Mouse (Mus musculus) heart, embryonic 12.5 days (tissue): ENCODE data around the gene Col6a5. TPM values are rescaled to one million over a fixed set of nuclear protein-coding genes. Genes with fewer than 3 reads are reported as not detected.

Experiments
- ATAC-seq: fragments of 200-750 bp; cut with Nextera tagmentation; 2 replicates; pipeline ENCODE4 v1.8.0; 2017; ENCODE audit warnings: moderate TSS enrichment, moderate library complexity; ENCODE audit not compliant: insufficient number of reproducible peaks, low FRiP score
- H3K27ac ChIP-seq: fragments of 300-500 bp; sonication (generic); 2 replicates; pipeline ENCODE4 v1.5.1; 2016; ENCODE audit warnings: mild to moderate bottlenecking, moderate library complexity; ENCODE audit not compliant: poor library complexity, severe bottlenecking
- H3K27me3 ChIP-seq: fragments of 300-500 bp; sonication (generic); replicated peaks from 2 replicates; pipeline ENCODE4 v1.6.1; 2016; ENCODE audit warnings: mild to moderate bottlenecking, moderate library complexity
- H3K36me3 ChIP-seq: fragments of 300-500 bp; sonication (generic); 2 replicates; pipeline ENCODE4 v1.6.1; 2016; ENCODE audit warnings: mild to moderate bottlenecking, moderate library complexity
- H3K4me1 ChIP-seq: fragments of 300-500 bp; sonication (generic); replicated peaks from 2 replicates; pipeline ENCODE4 v1.6.1; 2016; ENCODE audit warnings: mild to moderate bottlenecking
- H3K4me2 ChIP-seq: fragments of 300-500 bp; sonication (generic); 2 replicates; pipeline ENCODE4 v1.6.1; 2016; ENCODE audit warnings: mild to moderate bottlenecking, moderate library complexity
- H3K4me3 ChIP-seq: fragments of 300-500 bp; sonication (generic); 2 replicates; pipeline ENCODE4 v1.5.1; 2016; ENCODE audit warnings: mild to moderate bottlenecking
- H3K9ac ChIP-seq: fragments of 300-500 bp; sonication (generic); 2 replicates; pipeline ENCODE4 v1.6.1; 2016; ENCODE audit warnings: mild to moderate bottlenecking, moderate library complexity
- H3K9me3 ChIP-seq: fragments of 300-500 bp; sonication (generic); replicated peaks from 2 replicates; pipeline ENCODE4 v1.6.1; 2016; ENCODE audit warnings: mild to moderate bottlenecking, moderate library complexity
- WGBS: fragments of 180-500 bp; shearing (Covaris S2); methylation state at CpG from one replicate; pipeline ENCODE4 v1.1.7; 2016; 5-methylcytosine and 5-hydroxymethylcytosine counted together
- polyA plus RNA-seq: library from polyadenylated mRNA; unstranded; fragments of >200 nt; fragmentation: Nextera tagmentation; extraction: Ambion mirVana; gene quantifications from 2 replicates; pipeline ENCODE4 v1.2.1, GENCODE M21; 2016

Gene Col6a5
- polyA plus RNA-seq = 0.01 and 0.08 TPM in 2 replicates

- no peak for ATAC-seq
- Histone ChIP-seq H3K4me1 (peaks cover 7% of the 10 kb centered on the region; the same call in 1 of the 2 replicates), H3K9me3 (no peaks in the 10 kb centered on the region), H3K4me3 (no peak within 1 kb of the TSS), H3K4me2 (peak within 1 kb of the TSS; percentile 17; the same call in 1 of the 2 replicates), H3K27me3 (0 out of 2 replicates have a peak, but pooled peaks cover 4% of the 10 kb centered on the region), H3K27ac (no peak within 1 kb of the TSS), H3K9ac (no peak within 1 kb of the TSS), H3K36me3 (no peaks in the 10 kb centered on the region)
- 11% methylated on average over 13 of the region's 13 CpGs for WGBS
These were observed at the start of gene Col6a5 for GRCm38 (mm10) chr9:105960533-105960932. Gene Col6a5 (minus strand): TSS chr9:105960643.

- Histone ChIP-seq H3K9me3 (no peaks in the 10 kb centered on the region), H3K4me1 (no peaks in the 10 kb centered on the region), H3K9ac (no peak overlapping the region), H3K4me3 (no peak overlapping the region), H3K36me3 (no peaks in the 10 kb centered on the region), H3K27ac (no peak overlapping the region), H3K4me2 (no peak overlapping the region), H3K27me3 (no peaks in the 10 kb centered on the region)
- no peak for ATAC-seq
- 55% methylated on average over 11 of the region's 11 CpGs for WGBS
These were observed 37.5 kb upstream of the Col6a5 start for GRCm38 (mm10) chr9:105997955-105998354.

- Histone ChIP-seq H3K4me2 (no peak overlapping the region), H3K4me3 (no peak overlapping the region), H3K9ac (no peak overlapping the region), H3K27me3 (no peaks in the 10 kb centered on the region), H3K4me1 (no peaks in the 10 kb centered on the region), H3K36me3 (no peaks in the 10 kb centered on the region), H3K9me3 (no peaks in the 10 kb centered on the region), H3K27ac (no peak overlapping the region)
- WGBS = 77% methylated on average over 6 of the region's 6 CpGs
- ATAC-seq = no peak
These were observed 32.0 kb upstream of the Col6a5 start for GRCm38 (mm10) chr9:105992425-105992824.

DNA sequence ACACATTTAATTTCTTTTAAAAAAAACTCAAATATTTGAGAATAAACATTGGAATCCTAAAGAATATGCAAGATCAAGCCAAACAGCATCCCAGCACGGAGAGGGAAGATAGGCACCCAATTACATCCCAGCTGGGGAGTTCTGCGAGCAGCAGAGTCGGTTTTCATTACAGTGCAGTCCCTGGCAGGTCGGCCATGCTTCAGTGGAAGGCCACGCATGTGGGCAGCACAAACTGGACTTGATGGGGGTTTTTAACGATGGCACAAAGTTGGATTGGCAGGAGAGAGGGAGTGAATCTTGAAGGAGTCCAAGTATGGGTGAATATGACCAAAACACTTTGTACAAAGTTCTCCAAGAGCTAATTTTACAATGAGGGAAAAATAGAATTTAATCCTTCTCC, 29.7 kb upstream of the Col6a5 start:
- no peaks in the 10 kb centered on the region for H3K4me1 ChIP-seq
- no peak for ATAC-seq
- no peak overlapping the region for H3K4me2 ChIP-seq
- H3K9me3 ChIP-seq = no peaks in the 10 kb centered on the region
- WGBS = 64% methylated on average over 6 of the region's 6 CpGs
- no peak overlapping the region for H3K9ac ChIP-seq
- no peaks in the 10 kb centered on the region for H3K36me3 ChIP-seq
- no peak overlapping the region for H3K27ac ChIP-seq
- no peak overlapping the region for H3K4me3 ChIP-seq
- H3K27me3 ChIP-seq = no peaks in the 10 kb centered on the region

DNA sequence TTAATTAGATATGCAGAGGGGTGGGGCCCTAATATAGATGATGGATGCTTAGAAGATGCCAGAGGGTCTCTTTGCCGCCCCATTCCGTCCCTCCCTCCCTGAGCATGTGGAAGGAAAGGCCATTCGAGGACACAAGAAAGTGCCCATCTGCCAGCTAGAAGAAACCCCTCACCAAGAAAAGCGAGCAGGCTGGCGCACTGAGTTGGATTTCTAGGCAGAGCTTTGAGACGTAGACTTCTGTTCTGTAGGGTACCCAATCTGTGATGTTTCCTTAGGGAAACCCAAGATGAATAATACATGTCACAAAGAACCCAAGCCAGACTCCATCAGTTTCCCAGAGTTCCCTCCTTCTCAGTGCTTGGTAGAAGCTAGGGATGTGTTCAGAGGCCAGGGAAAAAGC, 29.0 kb upstream of the Col6a5 start:
- Histone ChIP-seq H3K4me1 (no peaks in the 10 kb centered on the region), H3K27me3 (no peaks in the 10 kb centered on the region), H3K27ac (no peak overlapping the region), H3K4me3 (no peak overlapping the region), H3K4me2 (no peak overlapping the region), H3K36me3 (no peaks in the 10 kb centered on the region), H3K9ac (no peak overlapping the region), H3K9me3 (no peaks in the 10 kb centered on the region)
- 84% methylated on average over 6 of the region's 6 CpGs for WGBS
- no peak for ATAC-seq

- 55% methylated on average over 8 of the region's 8 CpGs for WGBS
- H3K9me3 ChIP-seq = no peaks in the 10 kb centered on the region
- 0 out of 2 replicates have a peak, but pooled peaks cover 5% of the 10 kb centered on the region for H3K27me3 ChIP-seq
- H3K27ac ChIP-seq = no peak overlapping the region
- H3K9ac ChIP-seq = no peak overlapping the region
- ATAC-seq = no peak
- H3K4me2 ChIP-seq = no peak overlapping the region
- H3K36me3 ChIP-seq = no peaks in the 10 kb centered on the region
- no peaks in the 10 kb centered on the region for H3K4me1 ChIP-seq
- H3K4me3 ChIP-seq = no peak overlapping the region
These were observed 27.7 kb upstream of the Col6a5 start for GRCm38 (mm10) chr9:105988096-105988495.

- Histone ChIP-seq H3K9me3 (no peaks in the 10 kb centered on the region), H3K4me3 (no peak overlapping the region), H3K4me2 (no peak overlapping the region), H3K9ac (no peak overlapping the region), H3K36me3 (no peaks in the 10 kb centered on the region), H3K27me3 (0 out of 2 replicates have a peak, but pooled peaks cover 7% of the 10 kb centered on the region), H3K4me1 (no peaks in the 10 kb centered on the region), H3K27ac (no peak overlapping the region)
- WGBS = 41% methylated on average over 10 of the region's 10 CpGs
- ATAC-seq = no peak
These were observed 24.6 kb upstream of the Col6a5 start for GRCm38 (mm10) chr9:105984931-105985519.

DNA sequence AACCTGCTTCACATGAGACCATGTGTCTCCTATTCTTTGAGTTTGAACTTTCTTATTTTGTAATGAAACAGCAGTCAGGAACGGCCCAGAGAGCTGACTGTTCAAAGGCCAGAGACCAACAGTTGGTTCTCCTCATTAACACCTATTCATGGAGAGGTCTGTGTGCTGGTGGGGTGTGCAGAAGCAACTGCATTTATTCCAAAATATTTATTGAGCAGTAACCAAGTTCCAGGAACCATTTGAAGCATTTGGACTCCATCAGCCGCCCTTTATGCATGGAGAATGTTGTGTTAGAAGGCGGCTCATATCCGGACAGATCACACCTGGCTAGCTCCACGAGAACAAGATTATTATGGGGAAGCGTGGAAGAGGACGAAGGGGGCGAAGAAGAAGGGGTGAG, 18.0 kb upstream of the Col6a5 start:
- no peak for ATAC-seq
- WGBS = 87% methylated on average over 8 of the region's 8 CpGs
- Histone ChIP-seq H3K27me3 (peaks cover 17% of the 10 kb centered on the region), H3K4me1 (0 out of 2 replicates have a peak, but pooled peaks cover 3% of the 10 kb centered on the region), H3K36me3 (no peaks in the 10 kb centered on the region), H3K27ac (no peak overlapping the region), H3K4me2 (no peak overlapping the region), H3K4me3 (no peak overlapping the region), H3K9me3 (no peaks in the 10 kb centered on the region), H3K9ac (no peak overlapping the region)

GRCm38 (mm10) chr9:105976871-105977270, 16.4 kb upstream of the Col6a5 start:
- ATAC-seq = no peak
- no peak overlapping the region for H3K4me3 ChIP-seq
- peaks cover 17% of the 10 kb centered on the region for H3K27me3 ChIP-seq
- H3K27ac ChIP-seq = no peak overlapping the region
- H3K4me2 ChIP-seq = no peak overlapping the region
- H3K9ac ChIP-seq = no peak overlapping the region
- 19% methylated on average over 13 of the region's 13 CpGs for WGBS
- no peaks in the 10 kb centered on the region for H3K9me3 ChIP-seq
- no peaks in the 10 kb centered on the region for H3K36me3 ChIP-seq
- 0 out of 2 replicates have a peak, but pooled peaks cover 3% of the 10 kb centered on the region for H3K4me1 ChIP-seq

DNA sequence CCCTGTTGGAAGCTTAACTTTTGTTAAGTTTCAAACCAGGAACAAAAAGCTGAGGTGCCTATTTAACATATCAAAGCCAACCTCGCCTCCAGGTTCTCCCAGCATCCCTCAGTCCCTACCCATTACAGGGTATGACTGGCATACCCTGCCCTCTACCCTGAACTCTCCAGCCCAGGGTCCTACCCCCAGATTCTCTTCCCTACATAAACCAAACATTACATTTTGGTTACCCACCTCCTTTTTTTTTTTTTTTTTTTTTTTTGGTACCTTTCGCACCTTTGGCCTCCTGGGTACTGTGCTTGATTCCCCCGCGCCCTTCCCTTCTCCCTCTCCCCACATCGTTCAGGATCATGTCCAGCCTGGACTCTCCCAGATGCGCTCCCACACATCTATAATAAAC, 15.9 kb upstream of the Col6a5 start:
- Histone ChIP-seq H3K4me1 (0 out of 2 replicates have a peak, but pooled peaks cover 3% of the 10 kb centered on the region), H3K27ac (no peak overlapping the region), H3K36me3 (no peaks in the 10 kb centered on the region), H3K27me3 (peaks cover 17% of the 10 kb centered on the region), H3K9ac (no peak overlapping the region), H3K9me3 (no peaks in the 10 kb centered on the region), H3K4me2 (no peak overlapping the region), H3K4me3 (no peak overlapping the region)
- 52% methylated on average over 6 of the region's 6 CpGs for WGBS
- ATAC-seq = no peak

- no peak for ATAC-seq
- peaks cover 17% of the 10 kb centered on the region for H3K27me3 ChIP-seq
- H3K27ac ChIP-seq = no peak overlapping the region
- WGBS = 83% methylated on average over 1 of the region's 1 CpGs
- H3K9ac ChIP-seq = no peak overlapping the region
- no peaks in the 10 kb centered on the region for H3K9me3 ChIP-seq
- H3K36me3 ChIP-seq = no peaks in the 10 kb centered on the region
- no peak overlapping the region for H3K4me3 ChIP-seq
- H3K4me2 ChIP-seq = no peak overlapping the region
- 0 out of 2 replicates have a peak, but pooled peaks cover 3% of the 10 kb centered on the region for H3K4me1 ChIP-seq
These were observed 13.3 kb upstream of the Col6a5 start for GRCm38 (mm10) chr9:105973736-105974135.

DNA sequence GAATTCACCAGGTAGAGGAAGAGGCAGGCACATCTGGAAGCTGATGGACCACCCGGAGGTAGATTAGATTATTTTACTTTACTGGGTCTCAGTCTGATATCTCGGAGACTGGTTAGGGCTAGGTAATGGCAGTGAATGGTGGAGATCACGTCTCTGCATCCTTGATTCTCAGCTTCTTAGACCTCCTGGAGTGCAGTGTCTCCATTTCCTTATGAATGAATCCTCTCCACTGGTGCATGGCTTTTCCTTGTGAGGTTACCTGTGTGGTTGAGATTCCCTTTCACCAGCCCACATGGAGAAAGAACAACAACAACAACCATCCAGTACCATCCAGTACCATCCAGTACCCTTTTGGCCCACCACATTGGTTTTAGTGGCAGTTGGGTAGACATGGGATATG, 11.6 kb upstream of the Col6a5 start:
- Histone ChIP-seq H3K4me2 (no peak overlapping the region), H3K9ac (no peak overlapping the region), H3K4me1 (no peaks in the 10 kb centered on the region), H3K27me3 (peaks cover 8% of the 10 kb centered on the region), H3K36me3 (no peaks in the 10 kb centered on the region), H3K27ac (no peak overlapping the region), H3K4me3 (no peak overlapping the region), H3K9me3 (no peaks in the 10 kb centered on the region)
- 76% methylated on average over 3 of the region's 3 CpGs for WGBS
- ATAC-seq = no peak
